Mouse (Mus musculus): ENCODE results near the gene Akap10. TPM values are rescaled to one million over a fixed set of nuclear protein-coding genes. Genes with fewer than 3 reads are reported as not detected.
A peak's percentile ranks its signal among the peaks of the same experiment; 100 is the strongest.

The Akap10 gene
- polyA plus RNA-seq, 1 experiment from 2014 or later: 13.7 TPM

- 94% methylated on average over 4 of the region's 4 CpGs for WGBS
- Histone ChIP-seq H3K9ac (replicated peaks; ENCODE audit: low read depth, low read length) (no peak overlapping the region), H3K27me3 (ENCODE audit: control insufficient read depth, insufficient read depth, low read length) (no peaks in the 10 kb centered on the region), H3K9me3 (ENCODE audit: control insufficient read depth, low read length) (no peaks in the 10 kb centered on the region), H3K36me3 (ENCODE audit: control insufficient read depth, insufficient read depth, low read length) (no peaks in the 10 kb centered on the region), H3K4me3 (ENCODE audit: low read depth, low read length) (no peak overlapping the region), H3K4me1 (ENCODE audit: control insufficient read depth, insufficient read depth, low read length) (no peaks in the 10 kb centered on the region), H3K27ac (ENCODE audit: low read depth, low read length) (no peak overlapping the region), H3K4me2 (ENCODE audit: low read depth, low read length) (no peak overlapping the region)
- no peak for ATAC-seq (ENCODE audit: low read depth)
These were observed 16.6 kb upstream of the Akap10 start for GRCm38 (mm10) chr11:61946608-61947007.

GRCm38 (mm10) chr11:61944417-61944816 is 14.4 kb upstream of the Akap10 start:
- no peaks in the 10 kb centered on the region for H3K36me3 ChIP-seq (ENCODE audit: control insufficient read depth, insufficient read depth, low read length)
- ATAC-seq (ENCODE audit: low read depth): no peak
- H3K27me3 ChIP-seq (ENCODE audit: control insufficient read depth, insufficient read depth, low read length): no peaks in the 10 kb centered on the region
- H3K27ac ChIP-seq (ENCODE audit: low read depth, low read length): no peak overlapping the region
- no peaks in the 10 kb centered on the region for H3K4me1 ChIP-seq (ENCODE audit: control insufficient read depth, insufficient read depth, low read length)
- no peak overlapping the region for H3K4me3 ChIP-seq (ENCODE audit: low read depth, low read length)
- H3K9me3 ChIP-seq (ENCODE audit: control insufficient read depth, low read length): no peaks in the 10 kb centered on the region
- no peak overlapping the region for H3K9ac ChIP-seq (replicated peaks; ENCODE audit: low read depth, low read length)
- no peak overlapping the region for H3K4me2 ChIP-seq (ENCODE audit: low read depth, low read length)
- 87% methylated on average over 9 of the region's 9 CpGs for WGBS

- H3K4me2 ChIP-seq (ENCODE audit: low read depth, low read length): no peak overlapping the region
- H3K9me3 ChIP-seq (ENCODE audit: control insufficient read depth, low read length): no peaks in the 10 kb centered on the region
- H3K27ac ChIP-seq (ENCODE audit: low read depth, low read length): no peak overlapping the region
- ATAC-seq (ENCODE audit: low read depth): no peak
- H3K36me3 ChIP-seq (ENCODE audit: control insufficient read depth, insufficient read depth, low read length): no peaks in the 10 kb centered on the region
- H3K4me3 ChIP-seq (ENCODE audit: low read depth, low read length): no peak overlapping the region
- H3K9ac ChIP-seq (replicated peaks; ENCODE audit: low read depth, low read length): no peak overlapping the region
- no peaks in the 10 kb centered on the region for H3K27me3 ChIP-seq (ENCODE audit: control insufficient read depth, insufficient read depth, low read length)
- no peaks in the 10 kb centered on the region for H3K4me1 ChIP-seq (ENCODE audit: control insufficient read depth, insufficient read depth, low read length)
- WGBS: 90% methylated on average over 2 of the region's 2 CpGs
These were observed 12.9 kb upstream of the Akap10 start for GRCm38 (mm10) chr11:61942903-61943302.

GRCm38 (mm10) chr11:61937761-61938160 is 7.7 kb upstream of the Akap10 start:
- no peak for ATAC-seq (ENCODE audit: low read depth)
- no peaks in the 10 kb centered on the region for H3K27me3 ChIP-seq (ENCODE audit: control insufficient read depth, insufficient read depth, low read length)
- H3K4me2 ChIP-seq (ENCODE audit: low read depth, low read length): no peak overlapping the region
- H3K27ac ChIP-seq (ENCODE audit: low read depth, low read length): no peak overlapping the region
- H3K4me3 ChIP-seq (ENCODE audit: low read depth, low read length): no peak overlapping the region
- no peaks in the 10 kb centered on the region for H3K4me1 ChIP-seq (ENCODE audit: control insufficient read depth, insufficient read depth, low read length)
- no peaks in the 10 kb centered on the region for H3K36me3 ChIP-seq (ENCODE audit: control insufficient read depth, insufficient read depth, low read length)
- H3K9ac ChIP-seq (replicated peaks; ENCODE audit: low read depth, low read length): no peak overlapping the region
- 91% methylated on average over 1 of the region's 1 CpGs for WGBS
- no peaks in the 10 kb centered on the region for H3K9me3 ChIP-seq (ENCODE audit: control insufficient read depth, low read length)

GRCm38 (mm10) chr11:61930640-61931586 is 861 bp upstream of the Akap10 start:
- peak overlapping the region; percentile 69 for H3K4me2 ChIP-seq (ENCODE audit: low read depth, low read length)
- H3K9ac ChIP-seq (replicated peaks; ENCODE audit: low read depth, low read length): peak overlapping the region; percentile 80
- H3K4me3 ChIP-seq (ENCODE audit: low read depth, low read length): peak overlapping the region; percentile 98
- ATAC-seq (ENCODE audit: low read depth): peak; percentile 28; the same call in 1 of the 2 replicates
- H3K4me1 ChIP-seq (ENCODE audit: control insufficient read depth, insufficient read depth, low read length): peaks cover 10% of the 10 kb centered on the region; the same call in 1 of the 2 replicates
- 16% methylated on average over 11 of the region's 11 CpGs for WGBS
- H3K9me3 ChIP-seq (ENCODE audit: control insufficient read depth, low read length): no peaks in the 10 kb centered on the region
- H3K36me3 ChIP-seq (ENCODE audit: control insufficient read depth, insufficient read depth, low read length): no peaks in the 10 kb centered on the region
- H3K27ac ChIP-seq (ENCODE audit: low read depth, low read length): peak overlapping the region; percentile 94
- H3K27me3 ChIP-seq (ENCODE audit: control insufficient read depth, insufficient read depth, low read length): no peaks in the 10 kb centered on the region

- Histone ChIP-seq H3K4me2 (ENCODE audit: low read depth, low read length) (peak overlapping the region; percentile 64), H3K27ac (ENCODE audit: low read depth, low read length) (peak overlapping the region; percentile 94), H3K36me3 (ENCODE audit: control insufficient read depth, insufficient read depth, low read length) (no peaks in the 10 kb centered on the region), H3K4me3 (ENCODE audit: low read depth, low read length) (peak overlapping the region; percentile 98), H3K4me1 (ENCODE audit: control insufficient read depth, insufficient read depth, low read length) (peaks cover 10% of the 10 kb centered on the region; the same call in 1 of the 2 replicates), H3K9ac (replicated peaks; ENCODE audit: low read depth, low read length) (peak overlapping the region; percentile 80), H3K9me3 (ENCODE audit: control insufficient read depth, low read length) (no peaks in the 10 kb centered on the region), H3K27me3 (ENCODE audit: control insufficient read depth, insufficient read depth, low read length) (no peaks in the 10 kb centered on the region)
- ATAC-seq (ENCODE audit: low read depth): peak; percentile 81
- WGBS: 3% methylated on average over 47 of the region's 47 CpGs
These were observed 542 bp downstream of the Akap10 start for GRCm38 (mm10) chr11:61929323-61930097.

- no peak overlapping the region for H3K4me2 ChIP-seq (ENCODE audit: low read depth, low read length)
- no peak overlapping the region for H3K9ac ChIP-seq (replicated peaks; ENCODE audit: low read depth, low read length)
- peaks cover 6% of the 10 kb centered on the region; the same call in 1 of the 2 replicates for H3K36me3 ChIP-seq (ENCODE audit: control insufficient read depth, insufficient read depth, low read length)
- 87% methylated on average over 1 of the region's 1 CpGs for WGBS
- H3K9me3 ChIP-seq (ENCODE audit: control insufficient read depth, low read length): no peaks in the 10 kb centered on the region
- H3K27ac ChIP-seq (ENCODE audit: low read depth, low read length): no peak overlapping the region
- H3K4me3 ChIP-seq (ENCODE audit: low read depth, low read length): no peak overlapping the region
- H3K4me1 ChIP-seq (ENCODE audit: control insufficient read depth, insufficient read depth, low read length): no peaks in the 10 kb centered on the region
- ATAC-seq (ENCODE audit: low read depth): no peak
- H3K27me3 ChIP-seq (ENCODE audit: control insufficient read depth, insufficient read depth, low read length): no peaks in the 10 kb centered on the region
These were observed 6.7 kb downstream of the Akap10 start for GRCm38 (mm10) chr11:61923309-61923708.

GRCm38 (mm10) chr11:61919702-61920101 is 10.3 kb downstream of the Akap10 start:
- no peak overlapping the region for H3K27ac ChIP-seq (ENCODE audit: low read depth, low read length)
- H3K4me1 ChIP-seq (ENCODE audit: control insufficient read depth, insufficient read depth, low read length): no peaks in the 10 kb centered on the region
- H3K36me3 ChIP-seq (ENCODE audit: control insufficient read depth, insufficient read depth, low read length): peaks cover 12% of the 10 kb centered on the region
- no peaks in the 10 kb centered on the region for H3K9me3 ChIP-seq (ENCODE audit: control insufficient read depth, low read length)
- H3K4me3 ChIP-seq (ENCODE audit: low read depth, low read length): no peak overlapping the region
- no peak overlapping the region for H3K4me2 ChIP-seq (ENCODE audit: low read depth, low read length)
- no peaks in the 10 kb centered on the region for H3K27me3 ChIP-seq (ENCODE audit: control insufficient read depth, insufficient read depth, low read length)
- no peak for ATAC-seq (ENCODE audit: low read depth)
- no peak overlapping the region for H3K9ac ChIP-seq (replicated peaks; ENCODE audit: low read depth, low read length)
- 91% methylated on average over 3 of the region's 3 CpGs for WGBS

GRCm38 (mm10) chr11:61908315-61908714 is 21.7 kb downstream of the Akap10 start:
- Histone ChIP-seq H3K4me2 (ENCODE audit: low read depth, low read length) (no peak overlapping the region), H3K9ac (replicated peaks; ENCODE audit: low read depth, low read length) (no peak overlapping the region), H3K9me3 (ENCODE audit: control insufficient read depth, low read length) (no peaks in the 10 kb centered on the region), H3K4me1 (ENCODE audit: control insufficient read depth, insufficient read depth, low read length) (no peaks in the 10 kb centered on the region), H3K27ac (ENCODE audit: low read depth, low read length) (no peak overlapping the region), H3K27me3 (ENCODE audit: control insufficient read depth, insufficient read depth, low read length) (no peaks in the 10 kb centered on the region), H3K36me3 (ENCODE audit: control insufficient read depth, insufficient read depth, low read length) (peaks cover 19% of the 10 kb centered on the region), H3K4me3 (ENCODE audit: low read depth, low read length) (no peak overlapping the region)
- no peak for ATAC-seq (ENCODE audit: low read depth)

Data from neural tube, embryonic 14.5 days (tissue).